Mouse (Mus musculus): ENCODE results near the gene Prr36.

GRCm38 (mm10) chr8:4252116-4252760 lies 35.0 kb upstream of the Prr36 start:
- TF ChIP-seq CTCF (IDR thresholded peaks at IDR 0.05; ENCODE audit: low read depth): no peak
- TF ChIP-seq EP300 (IDR thresholded peaks at IDR 0.05; ENCODE audit: low read depth): no peak

Data from liver, embryonic 14.5 days (tissue).